Mouse (Mus musculus) liver, embryonic 15.5 days (tissue): Measurements from ENCODE around the gene Dock2. TPM values are rescaled to one million over a fixed set of nuclear protein-coding genes. Genes with fewer than 3 reads are reported as not detected.

Experiments used
- ATAC-seq: fragments of 200-750 bp; cut with Nextera tagmentation; 2 replicates; pipeline ENCODE4 v1.8.0; 2017; ENCODE audit warnings: moderate number of reproducible peaks, mild to moderate bottlenecking, moderate library complexity; ENCODE audit not compliant: insufficient read depth
- H3K27ac ChIP-seq: fragments of 300-500 bp; sonication (generic); replicated peaks from 2 replicates; pipeline ENCODE4 v1.5.1; 2015; ENCODE audit warnings: mild to moderate bottlenecking, inconsistent platforms
- H3K27me3 ChIP-seq: fragments of 300-500 bp; sonication (generic); 2 replicates; pipeline ENCODE4 v1.6.1; 2015; ENCODE audit warnings: mild to moderate bottlenecking, inconsistent platforms
- H3K36me3 ChIP-seq: fragments of 300-500 bp; sonication (generic); replicated peaks from 2 replicates; pipeline ENCODE4 v1.6.1; 2015; ENCODE audit warnings: moderate library complexity, mild to moderate bottlenecking, inconsistent platforms
- H3K4me1 ChIP-seq: fragments of 300-500 bp; sonication (generic); replicated peaks from 2 replicates; pipeline ENCODE4 v1.6.1; 2015; ENCODE audit warnings: inconsistent platforms
- H3K4me2 ChIP-seq: fragments of 300-500 bp; sonication (generic); 2 replicates; pipeline ENCODE4 v1.6.1; 2015; ENCODE audit warnings: moderate library complexity, mild to moderate bottlenecking, inconsistent platforms
- H3K4me3 ChIP-seq: fragments of 300-500 bp; sonication (generic); replicated peaks from 2 replicates; pipeline ENCODE4 v1.5.1; 2015; ENCODE audit warnings: mild to moderate bottlenecking, inconsistent platforms
- H3K9ac ChIP-seq: fragments of 300-500 bp; sonication (generic); 2 replicates; pipeline ENCODE4 v1.6.1; 2015; ENCODE audit warnings: moderate library complexity, mild to moderate bottlenecking, inconsistent platforms
- H3K9me3 ChIP-seq: fragments of 300-500 bp; sonication (generic); replicated peaks from 2 replicates; pipeline ENCODE4 v1.6.1; 2016; ENCODE audit warnings: inconsistent platforms
- WGBS: fragments of 180-500 bp; shearing (Covaris S2); methylation state at CpG from one replicate; pipeline ENCODE4 v1.1.7; 2015; ENCODE audit warnings: mixed read lengths; ENCODE audit not compliant: insufficient replicate concordance; 5-methylcytosine and 5-hydroxymethylcytosine counted together
- polyA plus RNA-seq: library from polyadenylated mRNA; unstranded; fragments of >200 nt; fragmentation: Nextera tagmentation; extraction: Ambion mirVana; gene quantifications from 2 replicates; pipeline ENCODE4 v1.2.1, GENCODE M21; 2015

Gene Dock2
- polyA plus RNA-seq, 1 experiment from 2014 or later, result 4.6 TPM

DNA sequence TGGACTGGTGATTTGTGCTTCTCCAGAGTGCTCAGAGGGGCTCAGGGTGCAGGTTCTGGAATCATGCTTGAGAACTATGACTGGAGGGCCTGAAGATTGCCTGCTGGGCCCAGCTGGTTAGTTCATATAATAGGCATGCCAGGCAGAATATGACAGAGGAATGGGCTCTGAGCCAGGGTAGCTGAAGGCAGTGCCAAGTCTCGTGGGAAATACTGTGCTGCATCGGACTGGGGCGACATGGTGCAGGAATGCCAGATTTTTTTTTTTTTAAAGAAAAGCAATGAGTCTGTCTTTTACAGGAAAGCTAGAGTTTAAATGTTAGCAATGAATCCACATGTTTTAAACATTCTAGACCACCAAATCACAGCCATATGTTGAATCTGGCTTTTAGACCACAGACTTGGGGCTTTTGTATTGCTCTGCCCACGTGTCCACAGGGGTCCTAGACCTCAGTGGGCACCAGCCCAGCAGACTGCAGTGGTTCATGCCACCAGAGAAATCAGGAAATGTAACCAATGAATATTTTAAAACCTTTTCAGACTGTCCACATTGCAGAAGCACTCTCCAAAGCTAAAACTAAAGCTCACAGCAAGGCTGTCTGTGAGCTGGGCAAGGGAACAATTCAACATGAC is 435.3 kb downstream of the Dock2 start:
- no peaks in the 10 kb centered on the region for H3K27me3 ChIP-seq
- H3K27ac ChIP-seq, result no peak overlapping the region
- no peak for ATAC-seq
- H3K4me3 ChIP-seq, result no peak overlapping the region
- H3K9me3 ChIP-seq, result no peaks in the 10 kb centered on the region
- WGBS, result 58% methylated on average over 4 of the region's 4 CpGs
- H3K9ac ChIP-seq, result no peak overlapping the region
- H3K4me2 ChIP-seq, result no peak overlapping the region
- no peaks in the 10 kb centered on the region for H3K4me1 ChIP-seq
- no peaks in the 10 kb centered on the region for H3K36me3 ChIP-seq

DNA sequence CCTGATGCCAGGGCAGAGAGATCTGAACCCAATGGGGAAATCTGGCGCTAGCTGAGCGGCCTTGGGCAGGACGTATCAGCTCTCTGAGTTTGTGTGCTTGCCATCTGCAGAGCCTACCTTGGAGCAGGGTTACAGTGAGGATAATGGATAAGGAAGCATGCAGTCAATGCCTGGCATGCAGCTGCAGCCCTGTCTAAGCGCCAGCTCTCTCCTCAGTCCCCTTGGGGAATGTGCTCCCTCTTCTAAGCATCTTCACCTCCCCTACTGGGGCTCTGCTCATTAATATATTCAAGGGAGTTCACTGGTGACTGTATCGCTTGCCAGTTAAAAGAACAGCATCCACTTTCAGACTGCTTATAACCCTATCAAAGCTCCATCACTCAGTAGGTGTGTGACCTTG is 439.4 kb downstream of the Dock2 start:
- no peak overlapping the region for H3K4me2 ChIP-seq
- 70% methylated on average over 5 of the region's 5 CpGs for WGBS
- no peak for ATAC-seq

DNA sequence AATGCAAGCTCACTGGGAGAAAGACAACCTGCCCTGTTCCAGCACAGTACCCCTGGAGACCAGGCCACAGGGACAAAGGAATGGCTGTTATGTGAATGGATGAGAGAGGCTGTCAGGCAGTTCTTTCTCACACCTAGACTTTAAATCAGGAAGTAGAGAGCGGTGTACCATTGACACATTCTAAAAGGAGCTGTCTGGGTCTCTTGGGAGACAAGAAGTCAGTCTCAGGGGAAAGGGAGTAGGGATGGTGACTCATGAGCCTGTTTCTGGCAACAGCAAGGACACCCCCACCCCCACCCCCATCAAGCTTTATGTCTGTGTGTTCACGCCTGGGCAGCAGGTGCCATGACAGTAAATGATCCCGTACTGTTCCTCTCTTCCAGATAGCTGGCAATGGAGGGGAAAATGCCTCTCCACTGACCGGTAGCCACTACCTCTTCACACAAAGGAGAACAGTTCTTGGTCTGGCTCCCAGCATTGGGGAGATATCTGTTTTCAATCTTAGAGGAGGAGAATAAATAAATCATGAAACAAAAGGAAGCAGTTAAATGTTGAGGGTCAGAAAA is 439.9 kb downstream of the Dock2 start:
- Histone ChIP-seq H3K9ac (no peak overlapping the region), H3K4me2 (no peak overlapping the region), H3K4me1 (no peaks in the 10 kb centered on the region), H3K4me3 (no peak overlapping the region), H3K27ac (no peak overlapping the region), H3K9me3 (no peaks in the 10 kb centered on the region), H3K36me3 (no peaks in the 10 kb centered on the region), H3K27me3 (no peaks in the 10 kb centered on the region)
- ATAC-seq, result no peak
- 56% methylated on average over 4 of the region's 4 CpGs for whole genome bisulfite sequencing

More for the DNA sequence above, 439.4 kb downstream of the Dock2 start:
- no peaks in the 10 kb centered on the region for H3K9me3 ChIP-seq
- H3K36me3 ChIP-seq, result no peaks in the 10 kb centered on the region
- H3K4me3 ChIP-seq, result no peak overlapping the region
- H3K9ac ChIP-seq, result no peak overlapping the region
- H3K4me1 ChIP-seq, result no peaks in the 10 kb centered on the region
- no peak overlapping the region for H3K27ac ChIP-seq
- no peaks in the 10 kb centered on the region for H3K27me3 ChIP-seq

DNA sequence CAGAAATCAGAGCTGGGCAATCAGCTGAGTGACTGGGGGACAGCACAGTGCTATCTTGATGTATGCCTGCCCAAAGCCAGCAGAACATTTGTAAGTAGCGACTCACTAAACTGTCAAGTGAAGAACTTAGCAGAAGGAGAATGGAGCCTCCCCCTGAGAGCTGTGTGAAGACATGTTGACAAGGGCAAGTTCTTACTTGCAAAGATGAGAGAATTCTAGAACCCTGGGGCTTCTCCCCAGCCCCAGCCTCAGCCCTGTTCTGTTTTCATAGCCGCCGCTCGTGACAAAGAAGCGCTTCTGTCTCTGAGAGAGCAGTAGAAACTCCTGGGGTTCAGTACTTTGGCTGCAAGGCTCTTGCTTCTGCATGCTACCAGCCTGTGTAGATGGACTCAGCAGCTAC is 444.0 kb downstream of the Dock2 start:
- WGBS, result 78% methylated on average over 5 of the region's 5 CpGs
- Histone ChIP-seq H3K4me3 (no peak overlapping the region), H3K36me3 (no peaks in the 10 kb centered on the region), H3K9me3 (no peaks in the 10 kb centered on the region), H3K27me3 (no peaks in the 10 kb centered on the region), H3K4me1 (no peaks in the 10 kb centered on the region), H3K4me2 (no peak overlapping the region), H3K27ac (no peak overlapping the region), H3K9ac (no peak overlapping the region)
- ATAC-seq, result no peak

DNA sequence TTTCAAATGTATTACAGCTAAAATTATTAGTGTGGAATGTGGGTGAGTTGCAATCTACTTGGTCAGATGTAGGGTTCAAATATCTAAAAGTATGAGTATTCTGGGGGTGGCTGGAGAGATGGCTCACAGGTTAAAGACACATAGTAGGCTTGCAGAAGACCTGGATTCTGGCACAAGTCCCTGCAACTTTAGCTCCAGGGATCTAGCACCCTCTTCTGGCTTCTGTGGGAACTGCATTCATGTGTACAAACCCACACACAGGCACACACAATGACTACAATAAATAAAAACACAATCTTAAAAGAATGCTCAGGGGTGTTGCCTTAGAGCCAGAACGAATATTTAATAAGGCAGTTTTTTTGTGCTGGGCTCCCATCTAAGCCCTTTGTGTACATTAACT is 445.8 kb downstream of the Dock2 start:
- Histone ChIP-seq H3K27ac (no peak overlapping the region), H3K27me3 (no peaks in the 10 kb centered on the region), H3K9me3 (no peaks in the 10 kb centered on the region), H3K36me3 (no peaks in the 10 kb centered on the region), H3K4me1 (0 out of 2 replicates have a peak, but pooled peaks cover 3% of the 10 kb centered on the region), H3K4me2 (no peak overlapping the region), H3K4me3 (no peak overlapping the region), H3K9ac (no peak overlapping the region)
- no peak for ATAC-seq
- WGBS, result 47% methylated on average over 1 of the region's 1 CpGs

- 24% methylated on average over 7 of the region's 7 CpGs for WGBS
- H3K4me3 ChIP-seq, result no peak overlapping the region
- H3K9ac ChIP-seq, result no peak overlapping the region
- no peaks in the 10 kb centered on the region for H3K27me3 ChIP-seq
- no peak for ATAC-seq
- no peaks in the 10 kb centered on the region for H3K36me3 ChIP-seq
- no peak overlapping the region for H3K4me2 ChIP-seq
- no peaks in the 10 kb centered on the region for H3K9me3 ChIP-seq
- H3K4me1 ChIP-seq, result 0 out of 2 replicates have a peak, but pooled peaks cover 3% of the 10 kb centered on the region
- no peak overlapping the region for H3K27ac ChIP-seq
Observed at GRCm38 (mm10) chr11:34332344-34333031, 451.2 kb downstream of the Dock2 start.

DNA sequence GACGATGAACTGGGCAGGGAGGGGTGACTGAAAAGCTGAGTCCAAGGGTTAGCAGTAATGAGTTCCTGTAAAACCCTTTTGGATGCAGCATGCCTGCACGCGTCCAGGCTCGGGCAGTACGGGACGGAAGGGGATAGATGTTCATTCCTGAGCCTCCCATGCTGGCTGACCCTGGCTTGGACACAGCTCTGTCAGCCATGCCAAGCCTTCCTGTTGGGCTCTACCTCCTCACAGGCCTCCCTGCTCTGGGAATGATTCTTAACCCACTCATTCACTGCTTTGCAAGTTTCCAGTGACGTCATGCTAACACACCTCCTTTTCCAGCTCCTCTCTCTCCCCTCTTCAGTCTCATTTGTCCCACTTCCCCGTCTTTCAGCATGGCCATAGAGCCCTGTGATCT is 460.0 kb downstream of the Dock2 start:
- no peak overlapping the region for H3K4me3 ChIP-seq
- ATAC-seq, result no peak
- H3K4me2 ChIP-seq, result no peak overlapping the region
- no peak overlapping the region for H3K27ac ChIP-seq
- H3K36me3 ChIP-seq, result no peaks in the 10 kb centered on the region
- H3K9ac ChIP-seq, result no peak overlapping the region
- H3K9me3 ChIP-seq, result no peaks in the 10 kb centered on the region
- no peaks in the 10 kb centered on the region for H3K27me3 ChIP-seq
- H3K4me1 ChIP-seq, result no peaks in the 10 kb centered on the region
- 65% methylated on average over 8 of the region's 8 CpGs for WGBS

DNA sequence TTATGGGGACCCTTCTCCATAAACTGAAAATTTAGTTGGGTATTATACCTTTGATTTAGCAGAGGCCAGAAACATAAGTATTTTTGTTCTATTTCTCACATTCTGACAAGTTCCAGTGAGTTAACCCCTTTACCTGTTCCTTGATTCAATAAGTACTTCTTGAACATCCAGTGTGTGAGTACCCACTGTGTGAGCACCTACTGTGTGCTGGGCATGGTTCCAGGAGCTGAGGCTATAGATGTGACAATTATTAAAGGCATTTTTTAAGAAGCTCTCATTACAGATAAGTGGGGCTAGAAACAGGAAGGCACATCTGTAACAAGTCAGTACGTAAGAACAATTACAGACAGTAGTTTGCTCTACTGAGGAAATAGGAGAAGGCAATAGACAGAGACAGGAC is 464.4 kb downstream of the Dock2 start:
- ATAC-seq, result no peak

DNA sequence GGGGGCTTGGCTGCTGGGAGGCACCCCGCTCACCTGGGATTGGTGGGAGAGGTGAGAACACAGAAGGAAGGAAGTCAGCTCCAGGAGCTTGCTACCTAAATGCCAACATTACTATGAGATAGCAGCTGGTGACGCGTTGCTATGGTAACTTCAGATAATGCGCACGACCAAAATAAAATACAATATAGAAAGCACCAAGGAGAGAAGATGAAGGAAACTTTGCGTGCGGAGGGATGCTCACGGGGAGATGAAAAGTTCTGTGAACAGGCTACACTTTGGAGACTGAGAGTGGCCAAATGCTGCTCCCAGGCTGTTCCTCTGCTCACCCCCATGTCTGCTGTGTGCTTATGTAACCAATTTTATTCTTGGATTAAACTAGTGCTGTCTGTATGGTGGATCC is 466.7 kb downstream of the Dock2 start:
- Histone ChIP-seq H3K27me3 (no peaks in the 10 kb centered on the region), H3K9ac (no peak overlapping the region), H3K27ac (no peak overlapping the region), H3K4me1 (no peaks in the 10 kb centered on the region), H3K4me2 (no peak overlapping the region), H3K4me3 (no peak overlapping the region), H3K9me3 (no peaks in the 10 kb centered on the region), H3K36me3 (no peaks in the 10 kb centered on the region)
- WGBS, result 69% methylated on average over 8 of the region's 8 CpGs
- ATAC-seq, result no peak

More for the DNA sequence above, 464.4 kb downstream of the Dock2 start:
- Histone ChIP-seq H3K4me1 (no peaks in the 10 kb centered on the region), H3K9ac (no peak overlapping the region), H3K4me3 (no peak overlapping the region), H3K9me3 (no peaks in the 10 kb centered on the region), H3K36me3 (no peaks in the 10 kb centered on the region), H3K27ac (no peak overlapping the region), H3K27me3 (no peaks in the 10 kb centered on the region), H3K4me2 (no peak overlapping the region)
- 69% methylated on average over 1 of the region's 1 CpGs for WGBS

DNA sequence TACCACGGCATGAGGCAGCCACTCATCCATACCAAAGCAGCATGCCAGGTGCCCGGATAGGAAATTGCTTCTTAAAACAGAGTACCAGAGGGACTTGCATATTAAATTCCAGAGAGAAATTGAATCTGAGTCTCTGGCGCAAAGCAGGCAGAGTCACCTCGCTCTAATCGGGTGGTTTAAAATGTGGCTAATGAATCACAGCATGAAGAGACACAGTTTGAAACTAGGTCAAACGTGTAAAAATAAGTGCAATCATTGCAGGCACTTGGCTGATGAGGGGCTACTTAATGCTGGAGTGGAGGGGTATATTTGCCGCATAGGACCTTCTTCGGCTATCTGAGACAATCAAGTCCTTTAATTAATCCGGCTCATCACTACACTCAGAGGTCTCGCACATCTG is 467.5 kb downstream of the Dock2 start:
- no peaks in the 10 kb centered on the region for H3K4me1 ChIP-seq
- no peak overlapping the region for H3K27ac ChIP-seq
- H3K9me3 ChIP-seq, result no peaks in the 10 kb centered on the region
- WGBS, result 74% methylated on average over 10 of the region's 10 CpGs
- no peak overlapping the region for H3K4me2 ChIP-seq
- H3K36me3 ChIP-seq, result no peaks in the 10 kb centered on the region
- H3K27me3 ChIP-seq, result no peaks in the 10 kb centered on the region
- H3K4me3 ChIP-seq, result no peak overlapping the region
- no peak for ATAC-seq
- no peak overlapping the region for H3K9ac ChIP-seq

DNA sequence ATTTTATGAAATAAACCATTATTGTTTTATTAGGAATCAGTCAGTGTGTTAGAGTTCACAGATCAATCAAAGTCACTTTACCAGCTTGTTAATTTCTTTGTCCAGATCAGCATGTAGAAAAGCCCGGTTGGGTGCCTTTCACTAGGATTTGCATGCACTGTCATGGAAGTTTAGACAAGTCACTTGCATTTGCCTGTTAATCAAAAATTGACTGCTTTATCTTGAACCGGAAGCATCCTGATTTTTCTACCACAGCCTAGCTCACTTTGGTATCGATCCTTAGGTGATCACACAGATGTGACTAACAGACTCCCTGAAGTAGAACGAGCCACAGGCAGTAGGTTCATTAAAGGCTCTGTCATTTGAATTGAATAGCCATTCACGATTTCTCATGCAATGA is 468.3 kb downstream of the Dock2 start:
- WGBS, result 54% methylated on average over 5 of the region's 5 CpGs
- Histone ChIP-seq H3K36me3 (no peaks in the 10 kb centered on the region), H3K27ac (no peak overlapping the region), H3K9me3 (no peaks in the 10 kb centered on the region), H3K4me1 (no peaks in the 10 kb centered on the region), H3K27me3 (no peaks in the 10 kb centered on the region), H3K4me2 (no peak overlapping the region), H3K4me3 (no peak overlapping the region), H3K9ac (no peak overlapping the region)
- ATAC-seq, result no peak
